Mouse (Mus musculus): ENCODE data around the gene Txlna.

Txlna gene

GRCm38 (mm10) chr4:129588865-129589264 is 52.0 kb downstream of the Txlna start:
- DNase-seq (ENCODE audit: low spot score), result no peak

GRCm38 (mm10) chr4:129586943-129587342 is 53.9 kb downstream of the Txlna start:
- DNase-seq (ENCODE audit: low spot score), result no peak

GRCm38 (mm10) chr4:129585773-129586172 is 55.1 kb downstream of the Txlna start:
- no peak for DNase-seq (ENCODE audit: low spot score)

GRCm38 (mm10) chr4:129584884-129585608 is 55.8 kb downstream of the Txlna start:
- peak; percentile 66 for DNase-seq (ENCODE audit: low spot score)

GRCm38 (mm10) chr4:129584370-129584769 is 56.5 kb downstream of the Txlna start:
- no peak for DNase-seq (ENCODE audit: low spot score)

- DNase-seq (ENCODE audit: low spot score), result no peak
Observed at GRCm38 (mm10) chr4:129582251-129582650, 58.6 kb downstream of the Txlna start.

GRCm38 (mm10) chr4:129580347-129580746 is 60.5 kb downstream of the Txlna start:
- no peak for DNase-seq (ENCODE audit: low spot score)

GRCm38 (mm10) chr4:129578466-129578865 is 62.4 kb downstream of the Txlna start, which contains the start of gene Fam167b:
Gene Fam167b, minus strand, starts transcription at chr4:129578549.
- DNase-seq (ENCODE audit: low spot score), result no peak

GRCm38 (mm10) chr4:129577688-129578087 is 63.2 kb downstream of the Txlna start:
- DNase-seq (ENCODE audit: low spot score), result no peak

- DNase-seq (ENCODE audit: low spot score), result no peak
Observed at GRCm38 (mm10) chr4:129576863-129577491, 63.9 kb downstream of the Txlna start.
